Mouse (Mus musculus): ENCODE results near the gene Tapt1.

Tapt1 gene

GRCm38 (mm10) chr5:44233933-44234332, 7.5 kb upstream of the Tapt1 start:
- DNase-seq (ENCODE audit: low spot score in 2 of 2): no peak

GRCm38 (mm10) chr5:44228756-44229155, 2.3 kb upstream of the Tapt1 start:
- no peak for DNase-seq (ENCODE audit: low spot score in 2 of 2)

GRCm38 (mm10) chr5:44228323-44228722, 1.9 kb upstream of the Tapt1 start:
- DNase-seq (ENCODE audit: low spot score in 2 of 2): no peak

- no peak for DNase-seq (ENCODE audit: low spot score in 2 of 2)
These were observed 1.0 kb upstream of the Tapt1 start for GRCm38 (mm10) chr5:44227462-44227840.

GRCm38 (mm10) chr5:44225911-44226520, 410 bp downstream of the Tapt1 start:
- DNase-seq (ENCODE audit: low spot score in 2 of 2): no peak

GRCm38 (mm10) chr5:44224916-44225600, 1.4 kb downstream of the Tapt1 start:
- no peak for DNase-seq (ENCODE audit: low spot score in 2 of 2)

- DNase-seq (ENCODE audit: low spot score in 2 of 2): peak in 1 of 2 experiments; percentile 44
These were observed 2.2 kb downstream of the Tapt1 start for GRCm38 (mm10) chr5:44224251-44224650.

- no peak for DNase-seq (ENCODE audit: low spot score in 2 of 2)
These were observed 3.0 kb downstream of the Tapt1 start for GRCm38 (mm10) chr5:44223341-44223881.

GRCm38 (mm10) chr5:44220430-44220829, 6.0 kb downstream of the Tapt1 start:
- DNase-seq (ENCODE audit: low spot score in 2 of 2): peak; percentile 37 to 38

- DNase-seq (ENCODE audit: low spot score in 2 of 2): no peak
These were observed 6.6 kb downstream of the Tapt1 start for GRCm38 (mm10) chr5:44219871-44220270.

- no peak for DNase-seq (ENCODE audit: low spot score in 2 of 2)
These were observed 7.9 kb downstream of the Tapt1 start for GRCm38 (mm10) chr5:44218483-44218882.

- DNase-seq (ENCODE audit: low spot score in 2 of 2): no peak
These were observed 8.8 kb downstream of the Tapt1 start for GRCm38 (mm10) chr5:44217685-44218041.

- DNase-seq (ENCODE audit: low spot score in 2 of 2): no peak
These were observed 9.3 kb downstream of the Tapt1 start for GRCm38 (mm10) chr5:44217041-44217684.

GRCm38 (mm10) chr5:44215118-44215517, 11.3 kb downstream of the Tapt1 start:
- DNase-seq (ENCODE audit: low spot score in 2 of 2): no peak

GRCm38 (mm10) chr5:44214025-44214424, 12.4 kb downstream of the Tapt1 start:
- no peak for DNase-seq (ENCODE audit: low spot score in 2 of 2)

GRCm38 (mm10) chr5:44213391-44213790, 13.0 kb downstream of the Tapt1 start:
- DNase-seq (ENCODE audit: low spot score in 2 of 2): no peak

- DNase-seq (ENCODE audit: low spot score in 2 of 2): peak in 1 of 2 experiments; percentile 37
These were observed 14.5 kb downstream of the Tapt1 start for GRCm38 (mm10) chr5:44211818-44212465.

GRCm38 (mm10) chr5:44207286-44207685, 19.1 kb downstream of the Tapt1 start:
- no peak for DNase-seq (ENCODE audit: low spot score in 2 of 2)

- no peak for DNase-seq (ENCODE audit: low spot score in 2 of 2)
These were observed 19.8 kb downstream of the Tapt1 start for GRCm38 (mm10) chr5:44206651-44207050.

- no peak for DNase-seq (ENCODE audit: low spot score in 2 of 2)
These were observed 23.0 kb downstream of the Tapt1 start for GRCm38 (mm10) chr5:44203410-44203809.

GRCm38 (mm10) chr5:44201665-44202064, 24.8 kb downstream of the Tapt1 start:
- no peak for DNase-seq (ENCODE audit: low spot score in 2 of 2)

GRCm38 (mm10) chr5:44199109-44199508, 27.3 kb downstream of the Tapt1 start:
- no peak for DNase-seq (ENCODE audit: low spot score in 2 of 2)
